Mouse (Mus musculus) ES-E14 (cell line): Measurements from ENCODE around the gene Myo16.

Source experiments
- CHD2 ChIP-seq: IDR thresholded peaks from 2 replicates; pipeline ENCODE4 v1.6.1; 2014; ENCODE audit warnings: mild to moderate bottlenecking, low read depth, low read length, inconsistent platforms
- HCFC1 ChIP-seq: IDR thresholded peaks from 2 replicates; pipeline ENCODE4 v1.6.1; 2012; ENCODE audit warnings: low read length, inconsistent platforms, borderline replicate concordance; ENCODE audit not compliant: insufficient read depth
- MAFK ChIP-seq: IDR thresholded peaks from 2 replicates; pipeline ENCODE4 v1.6.1; 2014; ENCODE audit warnings: mild to moderate bottlenecking, low read depth, low read length, inconsistent platforms; ENCODE audit not compliant: insufficient read depth
- ZC3H11A ChIP-seq: IDR thresholded peaks from 2 replicates; pipeline ENCODE4 v1.6.1; 2012; ENCODE audit warnings: low read depth, mild to moderate bottlenecking, inconsistent platforms, low read length, borderline replicate concordance
- ZNF384 ChIP-seq: IDR thresholded peaks from 2 replicates; pipeline ENCODE4 v1.6.1; 2012; ENCODE audit warnings: low read depth, low read length, inconsistent platforms

DNA sequence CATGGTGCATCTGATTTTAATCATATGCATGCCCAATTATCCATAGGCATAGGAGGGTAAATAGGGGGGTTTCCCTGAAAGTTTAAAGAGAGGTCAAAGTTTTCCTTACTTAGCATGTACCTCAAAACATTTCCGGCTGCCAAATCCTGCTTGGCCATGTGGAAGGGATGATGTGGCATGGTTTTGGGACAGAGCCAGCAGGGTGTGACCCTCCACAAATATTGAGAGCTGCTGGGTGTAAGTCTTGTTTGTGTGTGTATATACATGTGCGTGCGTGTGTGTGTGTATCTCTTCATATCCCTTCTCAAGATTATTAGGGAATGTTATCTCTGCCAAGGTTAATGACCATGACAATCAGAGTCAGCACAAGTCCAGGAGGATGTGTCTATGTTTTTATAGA is 150.3 kb downstream of the Myo16 start:
- TF ChIP-seq CHD2 (no peak), MAFK (no peak), ZC3H11A (no peak), ZNF384 (no peak), HCFC1 (no peak)
